Mouse (Mus musculus): ENCODE results near the gene Osgepl1. TPM values are rescaled to one million over a fixed set of nuclear protein-coding genes. Genes with fewer than 3 reads are reported as not detected.
"Not testable (repeated sequence)": the region's sequence is repeated elsewhere in the genome, so short reads cannot be mapped to it uniquely, and the experiment has no call there.

Osgepl1 gene
- polyA plus RNA-seq, 1 experiment from 2014 or later: 26.8 TPM

DNA sequence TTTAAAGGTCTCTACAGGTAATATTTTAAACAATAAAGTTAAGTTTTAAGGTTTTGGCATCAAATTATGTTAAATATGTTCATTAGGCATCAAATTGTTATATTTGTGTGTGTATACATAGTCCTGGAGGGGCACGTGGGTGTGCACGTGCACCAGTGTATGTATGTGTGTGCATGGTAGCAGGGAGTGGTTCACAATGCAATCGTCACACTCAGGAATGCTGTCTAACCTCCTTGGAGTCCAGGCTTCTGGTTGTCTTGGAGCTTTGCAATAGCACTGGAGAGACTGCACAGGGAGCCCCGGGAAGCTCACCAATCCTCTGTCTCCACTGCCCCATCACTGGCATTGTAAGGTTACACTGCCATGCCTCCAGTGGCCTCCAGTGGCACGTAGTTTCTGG is 9.8 kb downstream of the Osgepl1 start:
- Histone ChIP-seq H3K4me1 (ENCODE audit: control insufficient read depth, insufficient read depth, low read length) (no peaks in the 10 kb centered on the region), H3K9ac (ENCODE audit: low read length) (no peak overlapping the region), H3K27me3 (replicated peaks; ENCODE audit: control insufficient read depth, insufficient read depth, low read length) (no peaks in the 10 kb centered on the region), H3K4me3 (ENCODE audit: low read depth, low read length) (no peak overlapping the region), H3K9me3 (replicated peaks; ENCODE audit: control insufficient read depth, low read length) (no peaks in the 10 kb centered on the region), H3K27ac (ENCODE audit: low read depth, low read length) (no peak overlapping the region), H3K4me2 (ENCODE audit: low read length) (no peak overlapping the region), H3K36me3 (ENCODE audit: control insufficient read depth, insufficient read depth, low read length) (peaks cover 31% of the 10 kb centered on the region)
- DNase-seq (ENCODE audit: low spot score) (no peak), ATAC-seq (no peak)
- WGBS: 94% methylated on average over 5 of the region's 5 CpGs

DNA sequence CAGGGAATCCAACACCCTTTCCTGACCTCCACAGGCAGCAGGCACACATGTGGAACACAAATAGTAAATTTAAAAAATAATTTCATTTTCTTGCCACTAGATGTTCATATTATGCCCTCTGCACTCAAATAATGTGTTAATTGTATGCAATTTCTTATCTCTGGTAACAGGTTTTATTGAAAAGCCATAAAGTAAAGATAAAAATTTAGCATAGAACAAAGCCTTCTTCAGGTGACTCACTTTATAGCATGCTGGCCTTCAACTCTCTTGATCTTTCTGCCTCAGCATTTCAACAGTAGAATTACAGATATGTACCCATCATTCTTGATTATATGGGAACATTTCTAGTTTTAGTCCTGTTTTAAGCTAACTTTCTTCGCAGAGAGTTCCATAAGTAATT is 10.9 kb downstream of the Osgepl1 start:
- no peak overlapping the region for H3K9ac ChIP-seq (ENCODE audit: low read length)
- H3K27ac ChIP-seq (ENCODE audit: low read depth, low read length): no peak overlapping the region
- H3K36me3 ChIP-seq (ENCODE audit: control insufficient read depth, insufficient read depth, low read length): peaks cover 31% of the 10 kb centered on the region
- no peak overlapping the region for H3K4me2 ChIP-seq (ENCODE audit: low read length)
- H3K4me3 ChIP-seq (ENCODE audit: low read depth, low read length): no peak overlapping the region
- DNase-seq (ENCODE audit: low spot score) (no peak), ATAC-seq (no peak)
- WGBS: 96% methylated on average over 1 of the region's 1 CpGs
- no peaks in the 10 kb centered on the region for H3K27me3 ChIP-seq (replicated peaks; ENCODE audit: control insufficient read depth, insufficient read depth, low read length)
- no peaks in the 10 kb centered on the region for H3K4me1 ChIP-seq (ENCODE audit: control insufficient read depth, insufficient read depth, low read length)
- H3K9me3 ChIP-seq (replicated peaks; ENCODE audit: control insufficient read depth, low read length): no peaks in the 10 kb centered on the region

DNA sequence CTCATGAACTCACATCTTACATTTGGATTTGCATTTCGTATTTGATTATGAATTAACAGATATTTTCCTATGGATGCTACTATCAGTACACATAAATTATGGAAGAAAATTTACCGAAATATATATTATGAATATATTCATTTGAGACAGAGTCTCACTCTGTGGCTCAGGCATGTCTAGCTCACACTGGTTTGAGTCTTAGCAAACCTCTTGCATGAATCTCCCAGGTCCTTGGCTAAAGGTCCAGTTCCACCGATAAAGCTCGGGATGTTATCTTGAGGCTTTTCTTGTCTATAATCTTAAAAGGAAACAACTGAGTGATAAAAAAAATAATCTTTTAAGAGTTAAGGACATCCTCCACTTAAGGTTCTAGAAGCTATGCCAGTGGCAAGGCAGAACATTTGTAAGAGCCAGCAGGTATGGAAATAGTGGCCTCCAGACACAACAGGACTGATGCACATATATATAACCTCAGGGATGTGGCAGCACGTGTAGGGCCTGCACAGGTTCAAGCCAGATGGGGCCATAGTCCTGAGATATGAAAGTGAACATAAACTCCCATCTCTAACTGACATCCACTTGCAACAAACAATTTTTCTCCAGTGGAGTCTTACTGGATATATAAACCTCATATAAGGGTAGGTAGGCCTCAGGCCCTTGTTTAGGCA is 11.5 kb downstream of the Osgepl1 start:
- ATAC-seq: no peak
- Histone ChIP-seq H3K27me3 (replicated peaks; ENCODE audit: control insufficient read depth, insufficient read depth, low read length) (no peaks in the 10 kb centered on the region), H3K27ac (ENCODE audit: low read depth, low read length) (no peak overlapping the region), H3K4me2 (ENCODE audit: low read length) (no peak overlapping the region), H3K36me3 (ENCODE audit: control insufficient read depth, insufficient read depth, low read length) (peaks cover 30% of the 10 kb centered on the region), H3K9me3 (replicated peaks; ENCODE audit: control insufficient read depth, low read length) (no peaks in the 10 kb centered on the region), H3K9ac (ENCODE audit: low read length) (no peak overlapping the region), H3K4me3 (ENCODE audit: low read depth, low read length) (no peak overlapping the region), H3K4me1 (ENCODE audit: control insufficient read depth, insufficient read depth, low read length) (no peaks in the 10 kb centered on the region)
- DNase-seq (ENCODE audit: low spot score): no peak
- 92% methylated on average over 5 of the region's 5 CpGs for WGBS

DNA sequence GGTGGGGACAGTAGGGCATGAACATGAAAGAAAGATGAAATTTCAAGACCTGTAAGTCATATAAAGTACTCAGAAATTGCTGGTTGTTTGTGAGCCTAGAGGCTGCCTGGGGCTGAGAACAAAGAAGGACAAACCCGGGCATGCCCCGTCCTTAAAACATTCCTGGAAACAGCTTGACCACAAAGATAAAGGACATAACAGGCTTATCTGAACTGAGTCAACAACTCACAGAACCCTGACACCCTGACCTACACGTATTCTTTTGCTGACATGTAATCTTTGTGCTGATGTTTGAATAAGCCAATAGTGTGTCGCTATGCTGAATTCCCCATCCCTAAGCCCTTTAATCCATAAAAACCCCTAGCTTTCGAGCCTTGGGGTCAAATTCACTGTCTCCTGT is 20.1 kb downstream of the Osgepl1 start:
- DNase-seq (ENCODE audit: low spot score): not testable (repeated sequence)

DNA sequence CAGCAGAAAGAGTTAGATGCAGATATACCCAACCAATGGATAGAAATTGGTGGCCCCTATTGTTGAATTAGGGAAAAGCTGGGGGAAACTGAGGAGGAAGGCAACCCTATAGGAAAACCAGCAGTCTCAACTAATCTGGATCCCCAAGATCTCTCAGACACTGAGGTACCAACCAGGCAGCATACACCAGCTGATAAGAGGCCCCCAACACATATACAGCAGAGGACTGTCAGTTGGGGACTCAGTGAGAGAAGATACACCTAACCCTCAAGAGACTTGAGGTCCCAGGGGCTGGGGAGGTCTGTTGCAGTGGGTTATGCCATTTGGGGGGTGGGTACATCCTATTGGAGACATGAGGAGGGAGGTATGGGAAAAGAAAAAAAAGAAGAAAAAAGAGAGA is 22.0 kb downstream of the Osgepl1 start:
- H3K9me3 ChIP-seq (replicated peaks; ENCODE audit: control insufficient read depth, low read length): no peaks in the 10 kb centered on the region
- H3K4me2 ChIP-seq (ENCODE audit: low read length): no peak overlapping the region
- ATAC-seq (no peak), DNase-seq (ENCODE audit: low spot score) (no peak)
- H3K27me3 ChIP-seq (replicated peaks; ENCODE audit: control insufficient read depth, insufficient read depth, low read length): no peaks in the 10 kb centered on the region
- no peaks in the 10 kb centered on the region for H3K4me1 ChIP-seq (ENCODE audit: control insufficient read depth, insufficient read depth, low read length)
- H3K4me3 ChIP-seq (ENCODE audit: low read depth, low read length): no peak overlapping the region
- no peaks in the 10 kb centered on the region for H3K36me3 ChIP-seq (ENCODE audit: control insufficient read depth, insufficient read depth, low read length)
- H3K27ac ChIP-seq (ENCODE audit: low read depth, low read length): no peak overlapping the region
- H3K9ac ChIP-seq (ENCODE audit: low read length): no peak overlapping the region

More for the DNA sequence above, 20.1 kb downstream of the Osgepl1 start:
- H3K27ac ChIP-seq (ENCODE audit: low read depth, low read length); H3K4me1 ChIP-seq (ENCODE audit: control insufficient read depth, insufficient read depth, low read length); H3K4me2 ChIP-seq (ENCODE audit: low read length); H3K36me3 ChIP-seq (ENCODE audit: control insufficient read depth, insufficient read depth, low read length); H3K9me3 ChIP-seq (replicated peaks; ENCODE audit: control insufficient read depth, low read length); H3K27me3 ChIP-seq (replicated peaks; ENCODE audit: control insufficient read depth, insufficient read depth, low read length); H3K9ac ChIP-seq (ENCODE audit: low read length); ATAC-seq; H3K4me3 ChIP-seq (ENCODE audit: low read depth, low read length): not testable (repeated sequence)
- 86% methylated on average over 5 of the region's 5 CpGs for WGBS

DNA sequence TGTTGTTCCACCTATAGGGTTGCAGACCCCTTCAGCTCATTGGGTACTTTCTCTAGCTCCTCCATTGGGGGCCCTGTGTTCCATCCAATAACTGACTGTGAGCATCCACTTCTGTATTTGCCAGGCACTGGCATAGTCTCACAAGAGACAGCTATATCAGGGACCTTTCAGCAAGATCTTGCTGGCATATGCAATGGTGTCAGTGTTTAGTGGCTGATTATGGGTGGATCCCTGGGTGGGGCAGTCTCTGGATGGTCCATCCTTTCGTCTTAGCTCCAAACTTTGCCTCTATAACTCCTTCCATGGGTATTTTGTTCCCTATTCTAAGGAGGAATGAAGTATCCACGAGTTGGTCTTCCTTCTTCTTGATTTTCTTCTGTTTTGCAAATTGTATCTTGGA is 24.0 kb downstream of the Osgepl1 start:
- WGBS: 69% methylated on average over 2 of the region's 2 CpGs
- H3K4me3 ChIP-seq (ENCODE audit: low read depth, low read length); DNase-seq (ENCODE audit: low spot score); H3K27ac ChIP-seq (ENCODE audit: low read depth, low read length); H3K9ac ChIP-seq (ENCODE audit: low read length); H3K4me2 ChIP-seq (ENCODE audit: low read length); ATAC-seq; H3K27me3 ChIP-seq (replicated peaks; ENCODE audit: control insufficient read depth, insufficient read depth, low read length); H3K4me1 ChIP-seq (ENCODE audit: control insufficient read depth, insufficient read depth, low read length); H3K9me3 ChIP-seq (replicated peaks; ENCODE audit: control insufficient read depth, low read length): not testable (repeated sequence)
- peaks cover 10% of the 10 kb centered on the region; the same call in 1 of the 2 replicates for H3K36me3 ChIP-seq (ENCODE audit: control insufficient read depth, insufficient read depth, low read length)

DNA sequence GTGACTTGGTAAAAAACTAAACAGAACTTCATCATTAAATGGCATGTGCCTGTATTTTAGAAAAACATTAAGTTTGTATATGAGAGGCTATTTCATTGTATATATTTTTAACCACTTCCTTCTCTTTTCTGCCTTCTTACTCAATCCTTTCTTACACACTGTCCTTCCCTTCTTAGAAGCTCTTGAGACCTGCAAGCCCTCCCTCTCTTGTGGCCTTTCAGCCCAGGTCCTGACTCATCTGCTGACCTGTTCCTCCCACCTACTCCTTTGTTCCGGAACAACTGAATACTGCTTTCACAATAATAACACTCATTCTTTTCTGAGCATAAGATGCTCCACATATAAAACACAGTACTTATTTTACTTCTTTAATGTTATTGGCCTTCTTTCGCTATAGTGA is 27.6 kb downstream of the Osgepl1 start:
- DNase-seq (ENCODE audit: low spot score): no peak
- Histone ChIP-seq H3K4me2 (ENCODE audit: low read length) (no peak overlapping the region), H3K9ac (ENCODE audit: low read length) (no peak overlapping the region), H3K36me3 (ENCODE audit: control insufficient read depth, insufficient read depth, low read length) (peaks cover 37% of the 10 kb centered on the region), H3K27me3 (replicated peaks; ENCODE audit: control insufficient read depth, insufficient read depth, low read length) (no peaks in the 10 kb centered on the region), H3K27ac (ENCODE audit: low read depth, low read length) (no peak overlapping the region), H3K9me3 (replicated peaks; ENCODE audit: control insufficient read depth, low read length) (0 out of 2 replicates have a peak, but pooled peaks cover 3% of the 10 kb centered on the region), H3K4me1 (ENCODE audit: control insufficient read depth, insufficient read depth, low read length) (no peaks in the 10 kb centered on the region), H3K4me3 (ENCODE audit: low read depth, low read length) (no peak overlapping the region)
- ATAC-seq: no peak
- WGBS: 100% methylated on average over 2 of the region's 2 CpGs

DNA sequence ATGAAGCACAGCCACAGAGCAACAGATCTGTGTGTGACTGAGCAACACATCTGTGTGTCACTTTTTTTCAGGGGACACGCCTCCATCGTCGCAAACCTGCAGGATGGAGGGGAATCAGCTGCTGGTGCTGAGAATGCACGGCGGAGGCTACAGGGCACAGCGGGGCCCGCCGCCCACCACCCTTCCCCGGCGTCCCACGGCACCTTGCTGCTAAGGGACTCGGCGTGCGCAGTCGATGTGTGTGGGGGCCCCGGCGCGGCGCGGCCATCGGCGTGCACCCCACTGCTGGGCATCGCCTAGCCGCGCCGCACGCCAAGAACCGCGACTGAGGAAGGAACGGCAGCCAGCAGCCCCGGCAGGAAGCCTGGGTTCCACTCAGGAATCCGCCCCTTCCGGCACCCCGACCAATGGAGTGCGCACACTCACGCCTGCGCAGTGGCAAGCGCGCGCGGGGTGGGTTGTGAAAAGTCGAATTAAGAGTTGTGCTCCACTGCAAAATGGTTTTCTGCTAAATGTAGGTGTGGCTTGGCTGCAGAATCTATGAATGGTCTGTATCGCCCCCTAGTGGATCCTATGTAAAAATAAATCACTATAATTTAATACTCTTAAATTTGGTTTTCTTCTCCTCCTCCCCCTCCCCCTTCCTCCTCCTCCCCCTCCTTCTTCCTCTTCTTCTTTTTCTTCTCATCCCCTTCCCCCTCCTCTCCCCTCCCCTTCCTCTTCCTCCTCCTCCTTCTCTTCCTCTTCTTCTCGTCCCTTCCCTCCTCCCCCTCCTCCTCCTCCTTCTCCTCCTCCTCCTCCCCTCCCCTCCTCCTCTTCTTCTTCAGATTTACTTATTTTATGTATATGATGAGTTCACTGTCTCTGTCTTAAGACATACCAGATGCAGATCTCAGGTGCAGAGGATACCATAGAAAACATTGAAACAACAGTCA is 39.2 kb downstream of the Osgepl1 start, which contains the start of the genes Asdurf, Gm28551 and Asnsd1:
Gene Asdurf, minus strand, starts transcription at position 293 of the 935 bp plus-strand sequence.
Gene Gm28551, minus strand, starts transcription at position 341 of the 935 bp plus-strand sequence.
Gene Asnsd1, minus strand, starts transcription at position 426 of the 935 bp plus-strand sequence.
- ATAC-seq: peak; percentile 100
- Histone ChIP-seq H3K9ac (ENCODE audit: low read length) (peak within 1 kb of the TSS; percentile 92), H3K4me3 (ENCODE audit: low read depth, low read length) (peak within 1 kb of the TSS; percentile 71), H3K27me3 (replicated peaks; ENCODE audit: control insufficient read depth, insufficient read depth, low read length) (no peaks in the 10 kb centered on the region), H3K27ac (ENCODE audit: low read depth, low read length) (peak within 1 kb of the TSS; percentile 87), H3K9me3 (replicated peaks; ENCODE audit: control insufficient read depth, low read length) (no peaks in the 10 kb centered on the region; the same call in 1 of the 2 replicates), H3K4me2 (ENCODE audit: low read length) (peak within 1 kb of the TSS; percentile 52), H3K4me1 (ENCODE audit: control insufficient read depth, insufficient read depth, low read length) (peaks cover 5% of the 10 kb centered on the region), H3K36me3 (ENCODE audit: control insufficient read depth, insufficient read depth, low read length) (peaks cover 14% of the 10 kb centered on the region)
- peak; percentile 98 for DNase-seq (ENCODE audit: low spot score)
- WGBS: under 1% methylated on average over 44 of the region's 44 CpGs
